Mouse (Mus musculus) cerebellum, postnatal 14 days (tissue): ENCODE measurements at regions not wholly inside any gene's neighbourhood (a gene's known extent, or its start where the extent isn't known, plus 50 kb on each side); places are given as distances from the start of the nearest gene placed in this dataset.

Experiments used
- DNase-seq, 2 experiments: peaks; one replicate each; pipeline ENCODE4 v3.0.0; 2021; ENCODE audit warnings: mixed read lengths in 2 of 2

- DNase-seq: peak; percentile 85 to 86
Measured at GRCm38 (mm10) chr8:104050694-104051539, 50.5 kb upstream of the Cdh5 start.

DNA sequence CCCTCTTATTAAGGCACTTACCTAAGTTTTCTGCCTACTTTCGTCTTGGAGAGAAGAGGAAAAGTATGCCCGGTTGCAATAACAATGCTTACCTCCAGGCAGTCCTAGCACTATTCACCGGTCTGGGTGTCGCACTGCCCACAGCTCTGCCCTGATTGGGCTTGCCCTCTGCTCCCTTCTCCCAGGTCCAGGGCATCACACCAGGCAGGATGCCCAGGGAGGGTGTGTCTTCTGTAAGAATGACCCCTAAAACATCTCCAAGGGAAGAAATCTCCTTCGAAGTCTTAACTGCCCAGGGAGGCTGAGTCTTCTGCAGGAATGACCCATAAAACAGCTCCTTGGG, 49.9 kb upstream of the Cdh5 start:
- no peak for DNase-seq
